Mouse (Mus musculus) lung, adult 2 months (tissue): ENCODE measurements around the gene Pigu. TPM values are rescaled to one million over a fixed set of nuclear protein-coding genes. Genes with fewer than 3 reads are reported as not detected.

Source experiments
- DNase-seq: peaks from one replicate; pipeline ENCODE4 v3.0.0; 2022
- H3K4me1 ChIP-seq: fragments of 200-500 bp; 2 replicates; pipeline ENCODE4 v1.6.1; 2011; ENCODE audit warnings: low read length; ENCODE audit not compliant: control insufficient read depth, insufficient read depth
- H3K4me3 ChIP-seq: fragments of 200-500 bp; replicated peaks from 2 replicates; pipeline ENCODE3; 2011; ENCODE audit warnings: low read depth, mild to moderate bottlenecking, control low read depth, low read length; ENCODE audit errors: extremely low read depth
- CTCF ChIP-seq: fragments of 200-500 bp; IDR thresholded peaks from 2 replicates; pipeline ENCODE4 v1.5.1; 2011; ENCODE audit warnings: mild to moderate bottlenecking, low read length, control low read depth; ENCODE audit not compliant: insufficient read depth
- POLR2A ChIP-seq: fragments of 200-500 bp; IDR thresholded peaks from 2 replicates; pipeline ENCODE4 v1.6.1; 2011; ENCODE audit warnings: low read depth, mild to moderate bottlenecking, control low read depth, low read length, borderline replicate concordance; ENCODE audit errors: extremely low read depth
- WGBS: fragments of 180-500 bp; shearing (Covaris S2); methylation state at CpG from one replicate; pipeline ENCODE4 v1.1.7; 2018; 5-methylcytosine and 5-hydroxymethylcytosine counted together
- polyA plus RNA-seq: library from polyadenylated mRNA; depleted of rRNA; stranded (reverse); fragments of >200 nt; gene quantifications from 2 replicates; pipeline ENCODE4 v1.2.3, GENCODE M21; 2012

Gene Pigu
- polyA plus RNA-seq, 1 experiment, result 42.4 TPM

- 29% methylated on average over 3 of the region's 3 CpGs for WGBS
- DNase-seq, result no peak
- Histone ChIP-seq H3K4me3 (no peak overlapping the region), H3K4me1 (peaks cover 5% of the 10 kb centered on the region)
- peak; percentile 37; the same call in 1 of the 2 replicates for TF ChIP-seq CTCF
- no peak for TF ChIP-seq POLR2A
These were observed 48.2 kb downstream of the Pigu start for GRCm38 (mm10) chr2:155308936-155309592.

GRCm38 (mm10) chr2:155299563-155299962 lies 57.7 kb downstream of the Pigu start:
- TF ChIP-seq CTCF, result no peak
- TF ChIP-seq POLR2A, result peak; percentile 25; the same call in 1 of the 2 replicates
- H3K4me1 ChIP-seq, result peaks cover 12% of the 10 kb centered on the region
- DNase-seq, result no peak
- no peak overlapping the region for H3K4me3 ChIP-seq
- 22% methylated on average over 4 of the region's 4 CpGs for WGBS

GRCm38 (mm10) chr2:155295453-155295852 lies 61.8 kb downstream of the Pigu start:
- 63% methylated on average over 6 of the region's 6 CpGs for WGBS
- TF ChIP-seq POLR2A (no peak), CTCF (no peak)
- Histone ChIP-seq H3K4me3 (no peak overlapping the region), H3K4me1 (peaks cover 9% of the 10 kb centered on the region)
- no peak for DNase-seq

- no peak overlapping the region for H3K4me3 ChIP-seq
- TF ChIP-seq POLR2A, result no peak
- H3K4me1 ChIP-seq, result peaks cover 7% of the 10 kb centered on the region
- no peak for DNase-seq
- 82% methylated on average over 4 of the region's 4 CpGs for WGBS
These were observed 63.3 kb downstream of the Pigu start for GRCm38 (mm10) chr2:155293946-155294345.

- no peak for DNase-seq
- no peak overlapping the region for H3K4me3 ChIP-seq
- H3K4me1 ChIP-seq, result peaks cover 4% of the 10 kb centered on the region; the same call in 1 of the 2 replicates
- 66% methylated on average over 2 of the region's 2 CpGs for WGBS
- TF ChIP-seq POLR2A (no peak), CTCF (no peak)
These were observed 63.8 kb downstream of the Pigu start for GRCm38 (mm10) chr2:155293382-155293781.

- H3K4me1 ChIP-seq, result no peaks in the 10 kb centered on the region; the same call in 1 of the 2 replicates
- TF ChIP-seq CTCF (no peak), POLR2A (no peak)
- WGBS, result 81% methylated on average over 8 of the region's 8 CpGs
- H3K4me3 ChIP-seq, result no peak overlapping the region
- DNase-seq, result no peak
These were observed 67.2 kb downstream of the Pigu start for GRCm38 (mm10) chr2:155290066-155290465.

GRCm38 (mm10) chr2:155287456-155288250 lies 69.6 kb downstream of the Pigu start:
- 84% methylated on average over 4 of the region's 4 CpGs for WGBS
- TF ChIP-seq POLR2A, result no peak
- TF ChIP-seq CTCF, result no peak
- DNase-seq, result no peak
- Histone ChIP-seq H3K4me1 (peaks cover 2% of the 10 kb centered on the region; the same call in 1 of the 2 replicates), H3K4me3 (no peak overlapping the region)

GRCm38 (mm10) chr2:155285744-155286143 lies 71.5 kb downstream of the Pigu start:
- 75% methylated on average over 6 of the region's 6 CpGs for WGBS
- Histone ChIP-seq H3K4me1 (peaks cover 2% of the 10 kb centered on the region; the same call in 1 of the 2 replicates), H3K4me3 (no peak overlapping the region)
- no peak for DNase-seq
- TF ChIP-seq CTCF, result no peak
- no peak for TF ChIP-seq POLR2A

GRCm38 (mm10) chr2:155284647-155285046 lies 72.6 kb downstream of the Pigu start:
- 40% methylated on average over 7 of the region's 7 CpGs for WGBS
- TF ChIP-seq CTCF (no peak), POLR2A (no peak)

GRCm38 (mm10) chr2:155283793-155284192 lies 73.4 kb downstream of the Pigu start:
- no peak for TF ChIP-seq CTCF
- Histone ChIP-seq H3K4me3 (no peak overlapping the region), H3K4me1 (peaks cover 2% of the 10 kb centered on the region; the same call in 1 of the 2 replicates)
- DNase-seq, result no peak
- WGBS, result 79% methylated on average over 4 of the region's 4 CpGs

More at GRCm38 (mm10) chr2:155284647-155285046, 72.6 kb downstream of the Pigu start:
- H3K4me1 ChIP-seq, result peaks cover 2% of the 10 kb centered on the region; the same call in 1 of the 2 replicates
- no peak overlapping the region for H3K4me3 ChIP-seq
- DNase-seq, result no peak
